Mouse (Mus musculus): Measurements from ENCODE around the gene Syncrip. TPM values are rescaled to one million over a fixed set of nuclear protein-coding genes. Genes with fewer than 3 reads are reported as not detected.

The Syncrip gene
- polyA plus RNA-seq, 1 experiment: 12.4 TPM

GRCm38 (mm10) chr9:88520122-88520848 lies 37.9 kb upstream of the Syncrip start:
- H3K27ac ChIP-seq (ENCODE audit: control insufficient read depth, insufficient read depth, low read length): no peak overlapping the region
- 68% methylated on average over 2 of the region's 2 CpGs for WGBS
- TF ChIP-seq POLR2A (IDR thresholded peaks at IDR 0.05; ENCODE audit: control insufficient read depth, extremely low read depth, insufficient read depth, low read length, poor library complexity) (no peak), CTCF (IDR thresholded peaks at IDR 0.05; ENCODE audit: borderline replicate concordance, control insufficient read depth, extremely low read depth, insufficient read depth, low read length, poor library complexity) (no peak)
- no peaks in the 10 kb centered on the region for H3K27me3 ChIP-seq (ENCODE audit: control insufficient read depth, insufficient read depth, low read length)
- no peak overlapping the region for H3K4me3 ChIP-seq (ENCODE audit: control insufficient read depth, insufficient read depth, low read length)
- H3K4me1 ChIP-seq (replicated peaks; ENCODE audit: control insufficient read depth, insufficient read depth, low read length): peaks cover 7% of the 10 kb centered on the region; the same call in 1 of the 2 replicates
- DNase-seq: no peak
- H3K36me3 ChIP-seq (ENCODE audit: control insufficient read depth, insufficient read depth, low read length): peaks cover 5% of the 10 kb centered on the region

- no peak overlapping the region for H3K27ac ChIP-seq (ENCODE audit: control insufficient read depth, insufficient read depth, low read length)
- H3K4me1 ChIP-seq (replicated peaks; ENCODE audit: control insufficient read depth, insufficient read depth, low read length): peaks cover 7% of the 10 kb centered on the region; the same call in 1 of the 2 replicates
- peaks cover 5% of the 10 kb centered on the region for H3K36me3 ChIP-seq (ENCODE audit: control insufficient read depth, insufficient read depth, low read length)
- no peaks in the 10 kb centered on the region for H3K27me3 ChIP-seq (ENCODE audit: control insufficient read depth, insufficient read depth, low read length)
- no peak overlapping the region for H3K4me3 ChIP-seq (ENCODE audit: control insufficient read depth, insufficient read depth, low read length)
- TF ChIP-seq CTCF (IDR thresholded peaks at IDR 0.05; ENCODE audit: borderline replicate concordance, control insufficient read depth, extremely low read depth, insufficient read depth, low read length, poor library complexity) (no peak), POLR2A (IDR thresholded peaks at IDR 0.05; ENCODE audit: control insufficient read depth, extremely low read depth, insufficient read depth, low read length, poor library complexity) (no peak)
- no peak for DNase-seq
Observed at GRCm38 (mm10) chr9:88519390-88520121, 37.2 kb upstream of the Syncrip start.

GRCm38 (mm10) chr9:88516361-88516995 lies 34.1 kb upstream of the Syncrip start:
- Histone ChIP-seq H3K27me3 (ENCODE audit: control insufficient read depth, insufficient read depth, low read length) (no peaks in the 10 kb centered on the region), H3K36me3 (ENCODE audit: control insufficient read depth, insufficient read depth, low read length) (peaks cover 5% of the 10 kb centered on the region), H3K4me3 (ENCODE audit: control insufficient read depth, insufficient read depth, low read length) (no peak overlapping the region), H3K4me1 (replicated peaks; ENCODE audit: control insufficient read depth, insufficient read depth, low read length) (peaks cover 5% of the 10 kb centered on the region; the same call in 1 of the 2 replicates), H3K27ac (ENCODE audit: control insufficient read depth, insufficient read depth, low read length) (no peak overlapping the region)
- TF ChIP-seq POLR2A (IDR thresholded peaks at IDR 0.05; ENCODE audit: control insufficient read depth, extremely low read depth, insufficient read depth, low read length, poor library complexity): no peak
- no peak for TF ChIP-seq CTCF (IDR thresholded peaks at IDR 0.05; ENCODE audit: borderline replicate concordance, control insufficient read depth, extremely low read depth, insufficient read depth, low read length, poor library complexity)
- DNase-seq: no peak
- WGBS: 73% methylated on average over 3 of the region's 3 CpGs

GRCm38 (mm10) chr9:88515546-88515945 lies 33.2 kb upstream of the Syncrip start:
- Histone ChIP-seq H3K4me3 (ENCODE audit: control insufficient read depth, insufficient read depth, low read length) (no peak overlapping the region), H3K27ac (ENCODE audit: control insufficient read depth, insufficient read depth, low read length) (no peak overlapping the region), H3K4me1 (replicated peaks; ENCODE audit: control insufficient read depth, insufficient read depth, low read length) (peaks cover 5% of the 10 kb centered on the region; the same call in 1 of the 2 replicates), H3K36me3 (ENCODE audit: control insufficient read depth, insufficient read depth, low read length) (no peaks in the 10 kb centered on the region), H3K27me3 (ENCODE audit: control insufficient read depth, insufficient read depth, low read length) (no peaks in the 10 kb centered on the region)
- no peak for DNase-seq
- TF ChIP-seq POLR2A (IDR thresholded peaks at IDR 0.05; ENCODE audit: control insufficient read depth, extremely low read depth, insufficient read depth, low read length, poor library complexity) (no peak), CTCF (IDR thresholded peaks at IDR 0.05; ENCODE audit: borderline replicate concordance, control insufficient read depth, extremely low read depth, insufficient read depth, low read length, poor library complexity) (no peak)
- WGBS: 96% methylated on average over 1 of the region's 1 CpGs

GRCm38 (mm10) chr9:88501846-88502245 lies 19.5 kb upstream of the Syncrip start:
- no peak overlapping the region for H3K27ac ChIP-seq (ENCODE audit: control insufficient read depth, insufficient read depth, low read length)
- TF ChIP-seq CTCF (IDR thresholded peaks at IDR 0.05; ENCODE audit: borderline replicate concordance, control insufficient read depth, extremely low read depth, insufficient read depth, low read length, poor library complexity): no peak
- H3K4me1 ChIP-seq (replicated peaks; ENCODE audit: control insufficient read depth, insufficient read depth, low read length): no peaks in the 10 kb centered on the region
- DNase-seq: no peak
- H3K4me3 ChIP-seq (ENCODE audit: control insufficient read depth, insufficient read depth, low read length): no peak overlapping the region
- no peaks in the 10 kb centered on the region for H3K27me3 ChIP-seq (ENCODE audit: control insufficient read depth, insufficient read depth, low read length)
- no peaks in the 10 kb centered on the region for H3K36me3 ChIP-seq (ENCODE audit: control insufficient read depth, insufficient read depth, low read length)
- over 99% methylated on average over 6 of the region's 6 CpGs for WGBS

- 17% methylated on average over 2 of the region's 2 CpGs for WGBS
- no peaks in the 10 kb centered on the region for H3K36me3 ChIP-seq (ENCODE audit: control insufficient read depth, insufficient read depth, low read length)
- no peaks in the 10 kb centered on the region for H3K27me3 ChIP-seq (ENCODE audit: control insufficient read depth, insufficient read depth, low read length)
- no peaks in the 10 kb centered on the region for H3K4me1 ChIP-seq (replicated peaks; ENCODE audit: control insufficient read depth, insufficient read depth, low read length)
- H3K4me3 ChIP-seq (ENCODE audit: control insufficient read depth, insufficient read depth, low read length): no peak overlapping the region
- H3K27ac ChIP-seq (ENCODE audit: control insufficient read depth, insufficient read depth, low read length): no peak overlapping the region
- TF ChIP-seq CTCF (IDR thresholded peaks at IDR 0.05; ENCODE audit: borderline replicate concordance, control insufficient read depth, extremely low read depth, insufficient read depth, low read length, poor library complexity): no peak
- no peak for TF ChIP-seq POLR2A (IDR thresholded peaks at IDR 0.05; ENCODE audit: control insufficient read depth, extremely low read depth, insufficient read depth, low read length, poor library complexity)
- no peak for DNase-seq
Observed at GRCm38 (mm10) chr9:88500112-88500511, 17.7 kb upstream of the Syncrip start.
